Mouse (Mus musculus): Measurements from ENCODE around the gene Entpd6. TPM values are rescaled to one million over a fixed set of nuclear protein-coding genes. Genes with fewer than 3 reads are reported as not detected.

Gene Entpd6
- polyA plus RNA-seq, 1 experiment from 2014 or later = 67.2 TPM

- Histone ChIP-seq H3K9me3 (ENCODE audit: control insufficient read depth, low read length) (no peaks in the 10 kb centered on the region), H3K4me1 (replicated peaks; ENCODE audit: control insufficient read depth, insufficient read depth, low read length) (no peaks in the 10 kb centered on the region), H3K27me3 (ENCODE audit: control insufficient read depth, insufficient read depth, low read length) (no peaks in the 10 kb centered on the region), H3K4me3 (replicated peaks; ENCODE audit: low read length) (no peak overlapping the region), H3K27ac (no peak overlapping the region), H3K4me2 (replicated peaks) (no peak overlapping the region), H3K36me3 (replicated peaks; ENCODE audit: control insufficient read depth, insufficient read depth) (peaks cover 60% of the 10 kb centered on the region), H3K9ac (no peak overlapping the region)
- DNase-seq (ENCODE audit: low spot score) (no peak), ATAC-seq (ENCODE audit: low FRiP score) (no peak)
- 91% methylated on average over 1 of the region's 1 CpGs for WGBS
These were observed 54.2 kb downstream of the Entpd6 start for GRCm38 (mm10) chr2:150803035-150803434.

GRCm38 (mm10) chr2:150808381-150808780 is 59.5 kb downstream of the Entpd6 start:
- ATAC-seq (ENCODE audit: low FRiP score) (peak; percentile 82), DNase-seq (ENCODE audit: low spot score) (peak; percentile 44)
- WGBS = 61% methylated on average over 6 of the region's 6 CpGs
- Histone ChIP-seq H3K4me3 (replicated peaks; ENCODE audit: low read length) (no peak overlapping the region), H3K36me3 (replicated peaks; ENCODE audit: control insufficient read depth, insufficient read depth) (peaks cover 82% of the 10 kb centered on the region), H3K4me2 (replicated peaks) (no peak overlapping the region), H3K9me3 (ENCODE audit: control insufficient read depth, low read length) (no peaks in the 10 kb centered on the region), H3K27me3 (ENCODE audit: control insufficient read depth, insufficient read depth, low read length) (no peaks in the 10 kb centered on the region), H3K27ac (peak overlapping the region; percentile 47; the same call in 1 of the 2 replicates), H3K9ac (no peak overlapping the region), H3K4me1 (replicated peaks; ENCODE audit: control insufficient read depth, insufficient read depth, low read length) (no peaks in the 10 kb centered on the region)

- Histone ChIP-seq H3K9me3 (ENCODE audit: control insufficient read depth, low read length) (no peaks in the 10 kb centered on the region), H3K9ac (no peak overlapping the region), H3K27ac (peak overlapping the region; percentile 47; the same call in 1 of the 2 replicates), H3K4me2 (replicated peaks) (no peak overlapping the region), H3K36me3 (replicated peaks; ENCODE audit: control insufficient read depth, insufficient read depth) (peaks cover 84% of the 10 kb centered on the region), H3K4me1 (replicated peaks; ENCODE audit: control insufficient read depth, insufficient read depth, low read length) (no peaks in the 10 kb centered on the region), H3K27me3 (ENCODE audit: control insufficient read depth, insufficient read depth, low read length) (no peaks in the 10 kb centered on the region), H3K4me3 (replicated peaks; ENCODE audit: low read length) (no peak overlapping the region)
- peak; percentile 49 for ATAC-seq (ENCODE audit: low FRiP score)
- WGBS = 82% methylated on average over 6 of the region's 6 CpGs
- DNase-seq (ENCODE audit: low spot score) = no peak
These were observed 60.0 kb downstream of the Entpd6 start for GRCm38 (mm10) chr2:150808812-150809211.

- Histone ChIP-seq H3K27me3 (ENCODE audit: control insufficient read depth, insufficient read depth, low read length) (no peaks in the 10 kb centered on the region), H3K4me1 (replicated peaks; ENCODE audit: control insufficient read depth, insufficient read depth, low read length) (no peaks in the 10 kb centered on the region), H3K9ac (no peak overlapping the region), H3K36me3 (replicated peaks; ENCODE audit: control insufficient read depth, insufficient read depth) (peaks cover 87% of the 10 kb centered on the region), H3K4me2 (replicated peaks) (no peak overlapping the region), H3K4me3 (replicated peaks; ENCODE audit: low read length) (no peak overlapping the region), H3K9me3 (ENCODE audit: control insufficient read depth, low read length) (no peaks in the 10 kb centered on the region), H3K27ac (no peak overlapping the region)
- WGBS = 92% methylated on average over 5 of the region's 5 CpGs
- DNase-seq (ENCODE audit: low spot score) (no peak), ATAC-seq (ENCODE audit: low FRiP score) (no peak)
These were observed 61.8 kb downstream of the Entpd6 start for GRCm38 (mm10) chr2:150810603-150811002.

GRCm38 (mm10) chr2:150812816-150813215 is 64.0 kb downstream of the Entpd6 start:
- 95% methylated on average over 6 of the region's 6 CpGs for WGBS
- H3K4me2 ChIP-seq (replicated peaks) = no peak overlapping the region
- no peaks in the 10 kb centered on the region for H3K27me3 ChIP-seq (ENCODE audit: control insufficient read depth, insufficient read depth, low read length)
- no peak overlapping the region for H3K9ac ChIP-seq
- H3K4me3 ChIP-seq (replicated peaks; ENCODE audit: low read length) = no peak overlapping the region
- H3K4me1 ChIP-seq (replicated peaks; ENCODE audit: control insufficient read depth, insufficient read depth, low read length) = no peaks in the 10 kb centered on the region
- no peak for ATAC-seq (ENCODE audit: low FRiP score)
- peaks cover 88% of the 10 kb centered on the region for H3K36me3 ChIP-seq (replicated peaks; ENCODE audit: control insufficient read depth, insufficient read depth)
- no peaks in the 10 kb centered on the region for H3K9me3 ChIP-seq (ENCODE audit: control insufficient read depth, low read length)
- no peak for DNase-seq (ENCODE audit: low spot score)
- no peak overlapping the region for H3K27ac ChIP-seq

GRCm38 (mm10) chr2:150816676-150817402 is 68.0 kb downstream of the Entpd6 start:
- DNase-seq (ENCODE audit: low spot score) = no peak
- WGBS = 94% methylated on average over 18 of the region's 18 CpGs
- Histone ChIP-seq H3K9ac (no peak overlapping the region), H3K27ac (no peak overlapping the region), H3K27me3 (ENCODE audit: control insufficient read depth, insufficient read depth, low read length) (no peaks in the 10 kb centered on the region), H3K9me3 (ENCODE audit: control insufficient read depth, low read length) (no peaks in the 10 kb centered on the region), H3K4me3 (replicated peaks; ENCODE audit: low read length) (no peak overlapping the region), H3K36me3 (replicated peaks; ENCODE audit: control insufficient read depth, insufficient read depth) (peaks cover 92% of the 10 kb centered on the region), H3K4me1 (replicated peaks; ENCODE audit: control insufficient read depth, insufficient read depth, low read length) (no peaks in the 10 kb centered on the region), H3K4me2 (replicated peaks) (no peak overlapping the region)
- no peak for ATAC-seq (ENCODE audit: low FRiP score)

GRCm38 (mm10) chr2:150818742-150819141 is 69.9 kb downstream of the Entpd6 start:
- H3K27ac ChIP-seq = no peak overlapping the region
- WGBS = 87% methylated on average over 8 of the region's 8 CpGs

GRCm38 (mm10) chr2:150820720-150821119 is 71.9 kb downstream of the Entpd6 start:
- WGBS = 88% methylated on average over 8 of the region's 8 CpGs
- Histone ChIP-seq H3K27me3 (ENCODE audit: control insufficient read depth, insufficient read depth, low read length) (no peaks in the 10 kb centered on the region), H3K36me3 (replicated peaks; ENCODE audit: control insufficient read depth, insufficient read depth) (peaks cover 86% of the 10 kb centered on the region), H3K4me1 (replicated peaks; ENCODE audit: control insufficient read depth, insufficient read depth, low read length) (no peaks in the 10 kb centered on the region), H3K9ac (no peak overlapping the region), H3K9me3 (ENCODE audit: control insufficient read depth, low read length) (no peaks in the 10 kb centered on the region), H3K4me2 (replicated peaks) (no peak overlapping the region), H3K4me3 (replicated peaks; ENCODE audit: low read length) (no peak overlapping the region), H3K27ac (no peak overlapping the region)
- DNase-seq (ENCODE audit: low spot score) = no peak
- no peak for ATAC-seq (ENCODE audit: low FRiP score)

More at GRCm38 (mm10) chr2:150818742-150819141, 69.9 kb downstream of the Entpd6 start:
- H3K4me2 ChIP-seq (replicated peaks) = no peak overlapping the region
- no peaks in the 10 kb centered on the region for H3K9me3 ChIP-seq (ENCODE audit: control insufficient read depth, low read length)
- H3K36me3 ChIP-seq (replicated peaks; ENCODE audit: control insufficient read depth, insufficient read depth) = peaks cover 86% of the 10 kb centered on the region
- no peak overlapping the region for H3K4me3 ChIP-seq (replicated peaks; ENCODE audit: low read length)
- ATAC-seq (ENCODE audit: low FRiP score) = no peak
- DNase-seq (ENCODE audit: low spot score) = no peak
- H3K9ac ChIP-seq = no peak overlapping the region
- H3K4me1 ChIP-seq (replicated peaks; ENCODE audit: control insufficient read depth, insufficient read depth, low read length) = no peaks in the 10 kb centered on the region
- no peaks in the 10 kb centered on the region for H3K27me3 ChIP-seq (ENCODE audit: control insufficient read depth, insufficient read depth, low read length)

All from hindbrain, embryonic 14.5 days (tissue).